Mouse (Mus musculus) kidney, adult 2 months (tissue): ENCODE measurements around the gene Trpm3.

Experiments used
- CTCF ChIP-seq: fragments of 200-500 bp; conservative IDR thresholded peaks from 2 replicates; pipeline ENCODE4 v1.5.1; 2011; ENCODE audit warnings: low read depth, mild to moderate bottlenecking, control low read depth, low read length, moderate library complexity, mixed read lengths; ENCODE audit not compliant: insufficient read depth, insufficient read length
- POLR2A ChIP-seq: fragments of 200-500 bp; IDR thresholded peaks from one replicate; pipeline ENCODE4 v1.6.1; 2011; ENCODE audit warnings: low read depth, low read length, control low read depth

DNA sequence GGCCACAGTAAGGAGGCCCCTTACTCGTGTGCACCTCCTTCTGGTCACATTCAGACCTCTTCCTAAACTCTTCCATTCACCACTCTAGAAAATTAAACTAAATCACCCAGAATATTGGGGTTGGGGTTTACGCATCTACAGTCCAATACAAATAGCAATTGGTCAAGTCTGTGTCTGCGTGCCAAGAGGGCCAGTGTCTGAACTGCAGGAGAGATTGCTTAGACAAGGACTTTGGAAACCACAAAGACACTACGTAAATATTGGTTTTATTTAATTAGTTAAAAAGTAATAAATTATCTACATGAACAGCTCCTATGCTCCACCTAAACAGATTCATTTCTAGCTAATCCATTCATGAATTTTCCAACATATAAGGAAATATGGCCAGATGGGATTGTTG lies 886.0 kb downstream of the Trpm3 start:
- no peak for TF ChIP-seq POLR2A
- no peak; the same call in 1 of the 2 replicates for TF ChIP-seq CTCF
